Mouse (Mus musculus) left cerebral cortex, adult 9 months (tissue): Measurements from ENCODE around the gene Gm21985.

ENCODE experiments used
- DNase-seq, 2 experiments: peaks; one replicate each; pipeline ENCODE4 v3.0.0; 2022; ENCODE audit warnings: low spot score in 2 of 2

Gene Gm21985

DNA sequence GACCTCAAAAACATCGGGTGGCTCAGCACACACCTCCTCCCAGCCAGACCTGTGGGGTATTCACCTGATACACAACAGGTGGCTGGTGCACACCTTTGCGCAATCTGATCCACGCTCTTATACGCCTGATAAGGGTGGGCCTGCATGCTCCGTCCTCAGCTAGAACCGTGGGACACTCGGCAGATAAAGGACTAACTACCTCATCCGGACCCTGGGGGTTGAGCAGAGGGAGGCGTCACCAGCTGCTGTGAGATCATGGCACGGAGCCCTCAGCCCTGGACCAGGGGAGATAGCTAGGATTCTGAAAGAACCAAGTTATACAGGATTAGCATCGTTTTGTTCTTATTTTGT, at the start of gene Gm21985:
TSS of gene Gm21985 (plus strand) at position 73 of the 351 bp plus-strand sequence.
- DNase-seq, result peak in 1 of 2 experiments; percentile 43

DNA sequence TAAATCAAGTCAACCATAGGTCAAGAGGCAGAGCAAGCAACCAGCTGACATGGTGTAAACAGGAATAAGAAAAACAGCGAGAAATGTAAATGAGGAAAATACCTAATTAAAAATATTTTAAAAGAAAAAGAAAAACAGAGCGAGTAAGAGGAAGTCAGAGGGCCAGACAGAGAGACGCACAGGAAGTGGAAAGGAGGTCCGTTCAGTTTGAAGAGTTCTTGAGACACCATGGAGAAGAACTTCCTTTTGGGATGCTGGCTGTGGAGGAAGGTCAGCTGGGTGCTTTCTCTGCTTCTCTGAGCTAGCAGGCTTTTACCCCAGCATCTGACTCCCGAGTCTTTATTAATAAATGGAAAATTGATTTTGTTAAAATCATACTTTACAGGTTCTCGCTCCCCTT, 48.5 kb upstream of the Gm21985 start:
- no peak for DNase-seq

DNA sequence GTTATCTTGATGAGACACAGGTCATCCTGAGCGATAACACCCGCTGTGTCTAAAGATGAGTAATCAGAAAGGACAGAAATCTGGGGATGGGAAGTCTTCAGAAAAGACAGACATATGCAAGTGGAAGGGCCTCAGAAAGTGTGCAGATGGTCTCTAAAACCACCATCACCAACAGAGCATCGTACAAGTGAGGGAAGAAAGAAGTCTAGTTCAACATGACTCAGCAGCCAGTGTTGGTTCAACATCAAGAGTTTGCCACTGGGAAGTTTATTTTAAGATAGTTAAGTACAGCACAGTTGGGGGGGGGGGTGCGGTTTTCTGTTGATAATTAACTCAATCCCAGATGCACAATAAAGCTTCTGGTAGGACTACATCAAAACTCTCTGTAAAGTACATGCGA, 45.2 kb upstream of the Gm21985 start:
- DNase-seq, result no peak

DNA sequence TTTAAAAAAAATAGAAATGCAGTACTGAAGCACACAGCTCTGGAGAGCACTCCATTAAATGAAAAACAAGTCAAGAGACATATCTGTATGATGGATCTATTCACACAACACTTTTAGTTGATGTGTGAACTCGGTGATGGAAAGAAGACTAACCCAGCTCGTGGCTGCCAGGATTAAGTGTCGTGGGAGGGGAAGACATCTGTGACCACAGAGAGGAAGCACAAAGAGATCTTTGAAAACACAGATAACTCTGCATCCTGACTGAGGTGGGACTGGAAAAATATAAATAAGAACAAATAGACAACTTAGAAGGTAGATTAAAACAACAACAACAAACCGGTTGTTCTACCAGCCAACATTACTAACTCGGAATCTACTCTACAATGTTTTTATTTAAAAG, 43.5 kb upstream of the Gm21985 start:
- DNase-seq, result peak in 1 of 2 experiments; percentile 29

DNA sequence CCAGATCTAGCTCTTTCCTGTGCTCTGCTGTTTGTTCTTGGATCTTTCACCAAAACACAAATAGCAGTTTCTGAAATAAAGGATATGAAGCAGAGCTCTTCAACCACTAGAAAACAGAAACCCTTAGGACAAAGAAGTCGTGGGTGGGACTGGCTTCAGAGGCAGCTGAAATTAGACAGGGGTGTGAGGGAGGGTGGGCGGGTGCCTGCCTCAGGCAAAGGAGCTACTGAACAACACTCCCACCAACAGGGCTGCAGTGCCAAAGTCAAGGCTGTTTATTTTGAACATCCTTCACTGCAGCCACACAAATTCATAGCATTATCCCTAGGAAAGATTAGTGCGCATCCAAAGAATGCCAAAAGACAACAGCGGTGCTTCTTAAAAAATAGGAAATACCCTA, 41.8 kb upstream of the Gm21985 start:
- peak in 1 of 2 experiments; percentile 36 for DNase-seq

DNA sequence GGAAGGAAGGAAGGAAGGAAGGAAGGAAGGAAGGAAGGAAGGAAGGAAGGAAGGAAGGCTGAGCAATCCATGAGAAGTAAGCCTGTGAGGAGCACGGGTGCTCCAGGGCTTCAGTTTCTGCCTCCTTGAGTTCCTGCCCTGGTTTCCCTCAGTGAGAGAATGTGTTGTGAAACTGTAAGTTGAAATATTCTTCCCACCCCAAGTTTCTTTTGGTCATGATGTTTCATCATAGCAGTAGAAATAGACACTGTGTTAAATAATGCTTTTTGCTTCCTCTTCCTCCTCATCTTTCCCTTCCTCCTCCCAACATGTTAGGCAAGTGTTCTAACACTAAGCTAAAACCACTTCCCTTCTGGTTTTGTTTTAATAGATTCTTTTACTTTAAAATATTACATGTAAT, 33.5 kb upstream of the Gm21985 start:
- DNase-seq, result no peak

DNA sequence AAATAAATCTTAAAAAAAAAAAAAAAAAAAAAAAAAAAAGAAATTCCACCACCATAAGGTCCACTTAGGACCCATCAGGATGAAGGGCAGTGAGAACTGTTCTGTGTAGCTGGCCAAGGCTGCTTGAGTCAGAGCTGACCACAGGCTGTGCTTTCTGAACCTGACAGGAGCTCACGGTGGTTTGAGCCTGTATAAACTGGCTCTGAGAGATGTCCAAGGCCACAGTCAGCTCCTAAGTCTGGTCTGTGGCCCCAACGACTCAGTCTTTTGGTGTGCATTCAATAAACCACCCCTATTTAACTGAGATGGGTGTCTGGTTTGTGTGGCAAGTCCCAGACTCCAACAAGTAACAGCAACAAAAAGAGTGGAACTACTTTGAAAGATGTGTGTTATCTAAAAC, 29.5 kb upstream of the Gm21985 start:
- DNase-seq, result no peak

DNA sequence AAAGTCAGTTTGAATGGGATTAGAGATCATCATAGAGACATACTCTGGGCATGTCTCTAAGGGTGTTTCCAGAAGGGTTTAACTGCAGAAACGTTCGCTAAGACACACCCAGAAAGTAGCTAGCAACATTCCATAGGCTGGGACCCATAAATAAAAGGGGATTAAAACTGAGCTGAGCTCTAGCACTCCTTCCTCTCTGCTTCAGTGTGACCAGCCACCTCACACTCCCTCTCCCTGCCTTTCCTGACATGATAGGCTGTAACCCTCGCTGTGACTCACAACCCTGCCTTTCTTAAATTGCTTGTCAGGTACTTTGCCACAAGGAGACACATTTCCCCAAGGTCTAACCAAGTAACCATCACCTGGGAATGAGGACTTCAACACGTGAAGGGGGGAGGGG, 28.1 kb upstream of the Gm21985 start:
- no peak for DNase-seq

DNA sequence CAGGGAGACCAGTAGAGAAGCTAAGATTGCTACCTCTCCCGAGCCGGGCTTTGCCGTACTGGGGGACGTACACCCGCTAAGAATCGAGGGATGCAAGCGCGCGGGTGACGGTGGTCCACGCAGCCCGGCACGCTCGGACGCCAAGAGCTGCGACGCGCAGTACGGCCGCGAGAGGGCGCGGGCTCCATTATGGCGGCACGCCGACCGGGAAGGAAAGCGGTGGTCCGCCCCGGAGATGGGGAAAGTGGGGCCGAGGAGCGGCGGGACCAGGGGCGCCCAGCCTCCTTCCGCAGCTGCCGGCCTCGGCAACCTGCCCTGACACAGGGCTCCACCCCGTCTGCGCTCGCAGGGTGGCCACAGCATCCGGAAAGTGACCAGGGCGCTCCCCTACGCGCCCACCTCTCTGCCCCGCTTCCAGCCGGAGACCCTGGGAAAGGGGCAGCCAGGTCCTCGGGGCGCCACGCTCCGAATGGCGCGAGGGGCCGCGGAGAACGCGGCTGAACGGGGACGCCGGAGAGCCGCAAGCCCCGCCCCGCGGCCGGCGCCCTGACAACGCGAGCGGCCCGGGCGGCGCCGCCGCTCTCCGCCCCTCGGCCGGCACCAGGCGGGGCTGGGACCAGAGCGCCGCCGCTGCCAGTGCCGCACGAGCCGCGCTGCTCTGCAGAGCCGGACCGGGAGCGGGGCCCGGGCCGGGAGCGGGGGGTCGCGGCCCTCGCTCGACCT, 26.7 kb upstream of the Gm21985 start, which contains the start of gene Lpcat4:
TSS of gene Lpcat4 (plus strand) at position 257 of the 723 bp plus-strand sequence.
- peak; percentile 69 to 91 for DNase-seq

DNA sequence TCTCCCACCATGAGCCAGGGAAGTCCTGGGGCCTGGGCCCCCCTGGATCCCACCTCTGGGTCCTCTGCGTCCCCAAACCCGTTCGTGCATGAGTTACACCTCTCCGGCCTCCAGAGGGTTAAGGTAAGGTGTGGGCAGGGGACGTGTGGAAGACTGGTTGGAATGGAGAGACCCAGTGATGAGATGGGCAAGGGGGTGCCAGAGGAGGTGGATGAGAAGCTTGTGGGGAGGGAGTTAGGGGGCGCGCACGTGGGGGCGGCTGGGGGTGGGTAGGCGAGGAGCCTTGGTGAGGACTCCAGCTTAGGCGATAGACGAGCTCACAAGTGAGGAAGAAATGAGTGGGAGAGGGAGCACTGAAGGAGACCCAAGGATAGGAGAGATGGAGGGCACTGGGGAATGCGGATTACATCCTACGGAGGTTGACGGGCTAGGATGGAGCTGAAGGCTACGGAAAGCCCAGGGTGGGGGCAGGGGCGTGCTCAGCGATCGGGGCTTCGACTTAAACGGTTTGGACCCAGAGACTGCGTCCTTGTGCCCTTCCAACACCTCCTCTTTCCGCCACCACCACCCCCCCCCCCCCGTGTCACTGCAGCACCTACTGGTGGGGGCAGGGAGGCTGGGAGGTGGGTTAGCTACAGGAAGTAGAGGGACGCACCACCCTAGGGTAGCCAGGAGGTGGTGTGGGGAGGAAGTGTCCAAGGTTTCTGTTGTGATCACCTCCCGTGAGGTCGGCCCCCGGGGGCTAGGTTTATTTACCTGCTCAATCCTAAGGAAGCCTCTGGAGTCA, 26.0 kb upstream of the Gm21985 start:
- no peak for DNase-seq

DNA sequence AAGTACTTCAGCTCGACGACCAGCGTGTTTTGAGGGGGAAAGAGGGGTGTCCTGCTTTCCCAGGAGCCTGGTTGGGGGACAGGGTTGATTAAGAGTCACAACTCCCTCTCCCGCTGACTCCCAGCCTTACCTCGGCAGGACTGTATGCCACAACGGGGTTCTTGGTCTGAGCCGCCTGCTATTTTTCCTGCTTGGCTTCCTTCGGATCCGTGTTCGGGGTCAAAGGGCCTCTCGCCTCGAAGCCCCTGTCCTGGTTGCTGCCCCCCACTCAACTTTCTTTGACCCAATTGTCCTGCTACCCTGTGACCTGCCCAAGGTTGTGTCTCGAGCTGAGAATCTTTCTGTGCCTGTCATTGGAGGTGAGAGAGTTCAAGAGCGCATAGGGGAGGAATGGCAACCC, 24.3 kb upstream of the Gm21985 start:
- no peak for DNase-seq

DNA sequence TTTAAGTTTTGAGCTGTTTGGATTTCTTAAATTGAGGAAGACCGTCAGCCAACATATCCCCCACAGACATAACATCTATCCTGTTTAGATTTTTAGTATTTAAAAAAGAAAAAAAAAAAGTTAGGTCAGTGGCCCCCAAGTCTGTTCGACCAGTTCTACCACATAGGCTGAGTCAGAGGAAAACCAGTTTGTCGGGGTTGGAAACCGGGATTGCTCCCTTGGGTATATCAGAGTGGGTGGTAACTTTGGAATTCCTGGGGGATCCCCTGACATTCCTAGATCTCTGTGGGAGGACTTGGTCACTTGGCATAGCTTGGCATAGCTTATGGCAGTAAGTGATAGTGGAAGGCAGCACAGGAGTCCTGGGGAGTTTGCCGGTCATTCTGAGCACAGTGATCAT, 20.8 kb upstream of the Gm21985 start:
- DNase-seq, result no peak

DNA sequence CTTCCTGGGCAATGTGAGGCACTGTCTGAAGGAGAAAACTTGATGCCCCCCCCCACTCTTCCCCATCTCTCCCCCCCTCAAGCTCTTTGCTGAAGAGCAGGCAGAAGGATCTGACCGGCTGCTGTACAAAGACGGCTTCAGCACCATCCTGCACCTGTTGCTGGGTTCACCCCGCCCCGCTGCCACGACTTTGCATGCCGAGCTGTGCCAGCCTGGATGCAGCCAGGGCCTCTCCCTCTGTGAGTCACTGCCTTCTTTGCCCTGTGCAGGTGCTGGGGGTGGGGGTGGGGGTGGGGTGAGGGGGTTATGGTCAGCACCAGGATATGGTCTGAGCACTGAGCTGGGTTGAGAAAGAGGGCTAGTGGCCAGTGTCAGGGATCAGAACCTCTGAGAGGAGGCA, 19.9 kb upstream of the Gm21985 start:
- no peak for DNase-seq

DNA sequence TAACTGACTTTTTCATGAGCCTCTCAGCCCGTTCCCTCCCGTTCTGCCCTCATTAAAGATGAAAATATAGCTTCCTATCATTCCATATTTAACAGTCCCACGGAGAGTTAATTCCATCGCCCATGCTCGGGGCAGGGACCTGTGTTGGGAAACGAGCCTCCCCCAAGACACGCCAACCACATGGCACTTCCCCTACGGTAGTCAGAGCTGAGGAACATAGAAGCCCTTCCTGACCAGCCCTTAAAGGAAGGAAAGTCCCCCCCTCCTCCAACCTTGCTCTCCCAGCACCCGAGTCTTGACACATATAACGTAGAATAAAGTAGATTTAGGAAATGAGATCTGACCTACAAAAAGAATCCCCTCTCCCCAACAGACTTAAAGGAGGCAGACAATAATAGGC, 18.8 kb upstream of the Gm21985 start:
- no peak for DNase-seq

DNA sequence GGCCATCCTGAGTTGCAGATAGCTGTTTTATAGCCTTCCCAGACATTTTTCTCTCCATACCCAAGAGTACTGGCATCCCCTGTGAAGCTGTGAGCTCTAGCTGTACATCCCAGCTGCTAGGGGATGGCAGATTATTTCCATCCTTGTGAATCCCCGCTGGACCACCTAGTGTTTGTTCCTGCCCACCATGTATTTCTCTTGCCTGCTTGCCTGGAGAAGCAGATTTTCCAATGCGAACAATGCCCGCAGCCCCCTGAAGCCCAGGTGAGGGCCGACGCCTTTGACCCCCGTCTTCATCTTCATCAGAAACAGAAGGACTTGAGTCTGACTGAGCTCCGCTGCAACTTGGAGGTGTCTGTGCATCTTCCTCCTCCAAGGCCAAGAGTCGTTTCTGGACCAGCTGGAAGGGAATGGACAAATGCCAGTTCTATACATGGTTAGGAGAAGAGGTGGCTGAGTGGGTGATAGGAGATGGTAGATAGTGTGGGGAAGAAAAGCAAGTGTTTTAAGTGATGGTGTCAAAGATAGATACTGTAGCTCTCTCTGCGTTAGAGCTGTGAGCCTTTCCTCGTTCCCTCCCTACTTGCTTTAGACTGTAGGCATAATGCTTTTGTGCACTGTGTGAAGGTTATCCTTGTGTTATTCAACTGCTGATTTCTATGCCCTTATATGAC, 16.2 kb upstream of the Gm21985 start:
- DNase-seq, result no peak

DNA sequence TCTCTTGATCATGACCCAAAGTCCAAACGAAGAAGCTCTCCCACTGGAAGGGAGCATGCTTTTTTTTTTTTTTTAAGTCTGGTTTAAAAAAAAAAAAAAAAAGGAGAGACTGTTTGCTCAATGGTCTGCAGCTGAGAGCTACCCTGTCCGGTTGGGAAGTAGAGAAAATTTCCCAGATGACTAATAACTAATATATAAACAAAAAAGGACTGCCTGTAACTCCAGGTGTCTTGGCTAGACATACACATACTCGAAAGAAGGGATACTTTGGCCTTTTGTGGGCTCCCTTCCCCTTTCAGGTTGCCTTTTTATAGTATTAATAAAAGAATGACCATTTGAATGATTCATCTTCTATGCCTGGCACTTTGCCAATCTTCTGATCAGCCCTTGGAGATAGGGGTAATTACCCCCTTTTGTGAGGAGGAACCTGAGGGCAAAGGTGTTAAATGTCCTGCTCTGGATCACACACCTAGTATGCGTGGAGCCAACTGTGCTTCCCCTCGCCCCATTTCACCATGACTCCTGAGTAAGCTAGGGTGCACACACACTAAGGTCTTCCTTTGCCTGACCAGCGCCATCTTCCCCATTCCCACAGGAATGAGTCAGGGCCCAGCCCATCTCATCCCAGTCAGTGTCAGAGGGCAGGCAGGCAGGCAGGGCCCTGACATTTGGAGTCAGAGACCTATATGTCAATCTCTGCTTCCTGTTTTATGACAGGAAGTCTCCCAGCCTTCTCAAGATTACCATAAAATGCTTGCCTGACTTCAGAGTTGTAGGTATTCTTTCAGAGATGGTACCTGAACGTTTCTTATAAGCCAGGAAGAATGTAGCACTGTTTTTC, 11.2 kb upstream of the Gm21985 start:
- DNase-seq, result no peak

DNA sequence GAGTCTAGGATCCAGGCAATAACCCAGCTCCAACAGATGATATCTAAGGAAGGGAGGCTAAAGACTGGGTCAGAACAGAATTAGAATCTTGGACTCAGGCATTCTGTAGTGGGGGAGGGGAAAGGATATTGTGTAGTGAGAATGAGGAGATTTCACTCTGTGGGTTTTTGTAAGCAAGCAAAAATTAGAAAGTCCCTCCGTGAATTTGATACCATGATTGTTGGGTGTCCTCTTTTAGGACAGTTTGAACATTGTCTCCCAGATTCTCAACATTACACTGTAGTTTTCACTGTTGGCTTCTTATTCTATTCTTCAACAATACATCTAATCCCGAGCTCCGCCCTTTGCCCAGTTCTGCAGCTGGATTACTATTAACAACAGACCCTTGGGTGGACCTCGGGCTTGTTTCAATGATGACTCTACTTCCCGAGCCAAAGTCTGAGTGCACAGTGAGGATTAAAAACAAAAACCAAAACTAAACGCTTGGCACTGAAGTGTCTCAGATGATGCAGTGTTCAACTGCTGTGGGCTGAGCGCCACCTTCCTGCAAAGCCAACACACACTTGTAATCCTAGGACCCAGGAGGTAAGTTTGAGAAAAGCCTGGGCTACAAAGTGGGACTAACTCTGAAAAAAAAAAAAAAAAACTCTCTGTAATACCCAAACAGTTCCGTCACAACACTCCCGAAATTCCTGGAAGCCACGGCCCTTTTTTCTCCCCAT, 6.7 kb upstream of the Gm21985 start, which contains the start of gene Nutm1:
TSS of gene Nutm1 (minus strand) at position 51 of the 722 bp plus-strand sequence.
- no peak for DNase-seq

DNA sequence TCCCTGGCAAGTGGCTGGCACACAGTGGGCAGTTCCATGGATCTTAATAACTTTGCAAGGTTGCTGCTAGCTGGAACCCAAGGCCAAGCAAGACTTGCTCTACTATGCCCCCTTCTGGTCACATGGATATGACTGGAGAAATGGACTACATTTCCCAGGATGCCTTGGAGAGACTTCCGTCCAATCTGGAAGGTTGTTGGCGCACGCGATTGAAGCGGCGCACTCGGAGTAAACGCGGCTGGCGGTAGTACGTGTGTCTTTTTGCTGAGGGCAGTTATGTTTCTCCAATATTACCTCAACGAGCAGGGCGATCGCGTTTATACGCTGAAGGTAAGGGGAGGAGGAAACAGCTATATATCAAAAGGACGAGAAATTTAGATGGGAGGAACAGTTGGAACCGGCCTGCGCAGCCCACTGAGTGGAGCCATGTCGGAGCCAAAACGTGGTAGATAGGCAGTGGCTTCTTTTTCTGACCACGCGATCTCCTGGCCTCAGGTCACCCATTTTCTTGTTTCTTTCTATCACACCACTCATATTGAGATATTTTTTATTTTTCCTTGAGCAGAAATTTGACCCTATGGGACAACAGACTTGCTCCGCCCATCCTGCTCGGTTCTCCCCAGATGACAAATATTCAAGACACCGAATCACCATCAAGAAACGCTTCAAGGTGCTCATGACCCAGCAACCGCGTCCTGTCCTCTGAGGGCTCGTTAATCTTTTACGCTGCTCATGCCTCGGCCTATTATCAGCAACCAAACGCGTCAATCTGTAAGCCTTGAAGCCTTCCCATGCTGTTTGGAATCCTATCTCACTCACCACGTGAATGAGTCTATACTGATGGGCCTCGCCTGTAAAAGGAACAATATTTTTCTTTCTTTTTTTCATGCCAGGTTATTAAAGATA, 4.1 kb upstream of the Gm21985 start, which contains the start of gene Nop10:
TSS of gene Nop10 (plus strand) at position 179 of the 906 bp plus-strand sequence.
- DNase-seq, result peak; percentile 76 to 95

DNA sequence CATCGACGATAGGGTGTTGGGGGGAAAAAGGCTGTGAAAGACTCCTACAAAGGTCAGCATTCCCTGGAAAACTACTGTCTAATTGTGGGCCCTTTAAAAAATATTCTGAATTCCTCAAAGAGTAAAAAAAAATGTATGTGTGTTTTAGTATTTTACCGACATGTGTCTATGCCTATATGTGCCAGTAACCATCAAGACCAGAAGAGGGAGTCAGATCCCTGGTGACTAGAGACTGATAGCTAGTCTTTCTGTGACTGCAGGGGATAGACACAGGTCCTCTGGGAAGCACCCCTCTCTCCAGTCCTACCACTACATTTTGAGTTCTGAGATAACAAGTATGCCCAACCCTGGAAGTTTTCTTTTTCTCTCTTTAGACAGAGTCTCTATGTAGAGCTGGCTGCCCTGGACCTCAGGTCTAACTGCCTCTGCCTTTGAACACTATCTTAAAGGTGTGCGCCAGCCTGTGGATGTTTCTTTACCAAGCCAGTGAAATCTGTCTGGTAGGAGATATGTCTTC, 3.3 kb upstream of the Gm21985 start:
- no peak for DNase-seq

DNA sequence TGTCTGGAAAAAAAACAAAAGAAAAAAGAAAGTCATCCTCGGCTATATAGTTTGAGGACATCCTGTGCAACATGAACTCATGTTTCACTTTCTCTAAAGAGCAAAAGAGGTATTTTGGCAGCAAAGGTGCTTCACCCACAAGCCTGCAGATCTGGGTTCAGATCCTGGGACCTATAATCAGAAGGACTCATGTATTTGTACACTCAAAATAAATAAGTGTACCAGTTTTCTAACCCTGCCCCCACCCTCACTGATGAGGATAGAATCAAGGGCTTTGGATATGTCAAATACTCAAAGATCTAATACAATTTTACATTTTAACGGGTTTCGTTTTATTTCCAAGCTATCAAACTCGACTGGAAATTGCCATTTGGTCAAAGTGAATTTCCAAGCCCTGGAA, 1.8 kb upstream of the Gm21985 start:
- no peak for DNase-seq
